Mouse (Mus musculus) olfactory bulb, adult 2 months (tissue): ENCODE data around the gene Dnm2.

ENCODE experiments used
- CTCF ChIP-seq: fragments of 200-500 bp; IDR thresholded peaks from 2 replicates; pipeline ENCODE4 v1.5.1; 2012; ENCODE audit warnings: low read depth, mild to moderate bottlenecking, low read length, moderate library complexity; ENCODE audit not compliant: insufficient read depth
- POLR2A ChIP-seq: fragments of 200-500 bp; IDR thresholded peaks from 2 replicates; pipeline ENCODE4 v1.6.1; 2012; ENCODE audit warnings: mild to moderate bottlenecking, low read depth, low read length, moderate library complexity; ENCODE audit not compliant: insufficient read depth

- TF ChIP-seq POLR2A (no peak), CTCF (no peak)
These were observed 102.5 kb downstream of the Dnm2 start for GRCm38 (mm10) chr9:21527100-21527801.
